Mouse (Mus musculus): ENCODE results near the gene Gimap5.
A peak's percentile ranks its signal among the peaks of the same experiment; 100 is the strongest.

The Gimap5 gene

DNA sequence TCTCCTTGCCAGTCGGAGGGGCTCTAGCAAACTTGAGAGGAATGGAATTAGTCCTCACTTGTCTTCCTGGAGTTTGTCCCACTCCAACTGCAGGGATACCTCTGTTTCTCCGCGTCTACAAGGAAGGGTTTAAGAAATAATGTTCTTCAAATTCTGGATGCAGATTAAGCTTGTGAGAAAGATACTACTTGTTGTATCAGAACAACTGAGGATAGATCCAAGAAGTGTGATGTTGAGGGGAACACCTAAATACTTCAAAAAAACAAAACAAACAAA, 6.3 kb upstream of the Gimap5 start:
- DNase-seq (ENCODE audit: low spot score in 2 of 2), result no peak

GRCm38 (mm10) chr6:48740501-48741169, 5.4 kb upstream of the Gimap5 start:
- DNase-seq (ENCODE audit: low spot score in 2 of 2), result no peak

DNA sequence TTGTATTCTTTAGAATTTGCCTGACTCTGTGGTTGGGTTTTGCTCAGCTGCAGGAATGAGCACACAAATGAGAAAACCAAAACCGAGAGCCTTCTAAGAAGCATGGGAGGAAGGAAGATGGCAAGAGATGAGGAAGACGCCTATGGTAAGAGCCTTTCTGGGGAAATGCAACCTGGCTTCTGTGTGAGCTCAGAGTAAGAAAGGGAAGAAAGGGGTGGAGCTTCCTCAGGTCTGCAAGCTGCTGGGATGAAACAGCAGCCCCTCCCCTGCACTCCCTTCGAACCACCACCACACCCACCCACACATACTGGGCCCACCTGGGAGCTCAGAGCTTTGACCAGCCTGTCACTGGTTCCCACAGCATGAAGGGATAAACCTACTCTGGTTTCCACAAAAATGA, 4.7 kb upstream of the Gimap5 start:
- DNase-seq (ENCODE audit: low spot score in 2 of 2), result no peak

GRCm38 (mm10) chr6:48741711-48742206, 4.2 kb upstream of the Gimap5 start:
- DNase-seq (ENCODE audit: low spot score in 2 of 2), result no peak

GRCm38 (mm10) chr6:48742422-48743351, 3.3 kb upstream of the Gimap5 start:
- DNase-seq (ENCODE audit: low spot score in 2 of 2), result peak in 1 of 2 experiments; percentile 25

- DNase-seq (ENCODE audit: low spot score in 2 of 2), result no peak
Measured at GRCm38 (mm10) chr6:48745490-48745889, 507 bp upstream of the Gimap5 start.

DNA sequence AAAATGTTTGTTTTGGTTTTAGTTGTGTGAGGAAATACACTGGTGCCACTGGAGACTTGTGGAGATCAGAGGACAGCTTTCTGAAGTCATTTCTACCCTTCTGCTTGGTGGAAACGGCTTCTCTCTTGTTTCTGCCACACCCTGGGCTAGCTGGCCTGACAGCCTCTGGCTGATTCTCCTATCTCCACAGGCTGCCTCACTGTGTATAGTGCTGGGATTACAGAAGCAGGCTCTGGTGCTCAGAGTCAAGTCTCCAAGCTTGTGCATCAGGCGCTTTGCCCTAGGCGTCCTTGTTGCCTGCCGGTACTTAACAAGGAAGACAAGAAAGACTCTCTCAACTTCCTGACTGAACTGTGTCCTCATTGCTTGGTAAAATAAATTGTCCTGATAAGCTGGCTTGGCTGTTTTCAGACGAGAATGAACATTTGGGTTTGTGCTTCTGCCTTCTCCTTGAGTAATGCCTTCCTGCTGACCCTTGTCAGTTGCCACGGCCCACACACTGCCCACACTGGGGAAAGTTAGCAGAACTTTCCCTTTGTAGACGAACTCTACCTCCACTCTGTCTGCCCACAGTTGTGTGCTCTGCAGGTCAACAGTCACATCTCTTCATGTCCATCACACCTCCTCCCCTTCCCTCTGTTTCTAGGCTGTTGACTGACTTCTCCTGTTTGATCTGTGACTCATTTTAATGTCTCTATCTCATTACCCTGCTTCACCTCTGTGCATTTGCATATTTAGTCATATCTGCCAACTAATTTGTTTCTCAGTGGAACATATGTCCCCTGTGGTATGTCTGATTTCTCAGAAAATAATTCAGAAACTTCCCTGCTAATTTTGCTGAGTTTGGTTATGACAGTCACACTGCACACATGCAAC, 1.3 kb downstream of the Gimap5 start:
- peak in 1 of 2 experiments; percentile 75 for DNase-seq (ENCODE audit: low spot score in 2 of 2)

- DNase-seq (ENCODE audit: low spot score in 2 of 2), result no peak
Measured at GRCm38 (mm10) chr6:48763567-48764270, 17.7 kb downstream of the Gimap5 start.

DNA sequence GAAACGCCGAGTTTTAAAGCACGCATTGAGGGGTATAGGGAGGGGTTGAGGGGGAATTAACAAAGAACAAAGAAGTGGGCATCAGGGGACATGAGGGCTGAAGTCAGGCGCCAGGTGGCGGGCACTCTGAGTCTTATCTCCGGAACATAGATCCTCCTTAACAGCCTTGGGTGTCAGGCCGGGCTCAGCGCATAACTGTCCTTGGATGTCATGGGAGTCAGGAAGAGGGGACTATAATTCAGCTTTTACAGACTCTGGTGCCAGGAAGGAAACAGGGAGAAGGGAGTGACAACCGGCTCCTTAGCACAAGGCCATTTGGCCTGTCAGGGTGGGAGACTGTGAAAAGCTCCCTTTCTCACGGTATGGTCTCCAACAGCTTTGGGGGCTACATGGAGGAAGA, 18.5 kb downstream of the Gimap5 start:
- no peak for DNase-seq (ENCODE audit: low spot score in 2 of 2)

DNA sequence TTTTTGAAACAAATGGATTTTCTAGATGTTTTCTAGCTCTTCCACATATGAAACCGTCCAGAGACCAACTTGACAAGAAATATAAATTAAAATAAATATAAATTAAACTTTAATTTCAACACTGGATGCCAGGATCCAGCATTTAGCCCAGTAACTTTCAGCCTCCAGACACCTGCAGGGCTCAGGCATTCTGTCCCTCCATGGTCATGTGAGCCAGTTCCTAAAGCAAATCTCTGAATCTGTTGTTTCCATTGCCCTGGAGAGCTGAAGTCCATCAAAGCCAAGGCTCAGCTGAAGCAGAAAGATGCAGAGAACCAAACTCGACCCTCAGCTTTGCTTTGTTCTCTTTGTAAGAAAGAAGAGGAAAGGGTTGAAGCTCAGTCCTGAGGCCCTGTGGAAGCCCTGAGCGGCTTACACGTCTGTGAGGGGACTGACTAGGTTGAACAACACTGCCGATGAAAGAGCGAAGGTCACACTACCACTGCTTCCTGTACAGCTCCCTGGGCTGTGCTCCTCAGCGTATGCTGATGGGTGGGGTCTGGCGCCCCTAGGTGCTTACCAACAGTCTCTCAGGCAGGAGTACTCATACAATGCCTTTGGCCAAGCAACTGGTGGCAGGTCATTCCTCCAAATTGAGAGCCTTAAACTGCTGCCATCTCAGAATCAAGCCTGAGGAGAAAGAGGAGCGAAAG, 22.3 kb downstream of the Gimap5 start:
- peak; percentile 57 to 58 for DNase-seq (ENCODE audit: low spot score in 2 of 2)

- no peak for DNase-seq (ENCODE audit: low spot score in 2 of 2)
Measured at GRCm38 (mm10) chr6:48768933-48769332, 22.9 kb downstream of the Gimap5 start.

GRCm38 (mm10) chr6:48770696-48771095, 24.7 kb downstream of the Gimap5 start, which contains the start of gene Gimap3:
Gimap3 (minus strand) TSS chr6:48770851.
- peak; percentile 45 to 51 for DNase-seq (ENCODE audit: low spot score in 2 of 2)

GRCm38 (mm10) chr6:48772030-48772429, 26.0 kb downstream of the Gimap5 start:
- peak; percentile 73 to 78 for DNase-seq (ENCODE audit: low spot score in 2 of 2)

GRCm38 (mm10) chr6:48784406-48784805, 38.4 kb downstream of the Gimap5 start:
- no peak for DNase-seq (ENCODE audit: low spot score in 2 of 2)

- no peak for DNase-seq (ENCODE audit: low spot score in 2 of 2)
Measured at GRCm38 (mm10) chr6:48785189-48785588, 39.2 kb downstream of the Gimap5 start.

- no peak for DNase-seq (ENCODE audit: low spot score in 2 of 2)
Measured at GRCm38 (mm10) chr6:48785601-48786000, 39.6 kb downstream of the Gimap5 start.

- no peak for DNase-seq (ENCODE audit: low spot score in 2 of 2)
Measured at GRCm38 (mm10) chr6:48787867-48788266, 41.9 kb downstream of the Gimap5 start.

DNA sequence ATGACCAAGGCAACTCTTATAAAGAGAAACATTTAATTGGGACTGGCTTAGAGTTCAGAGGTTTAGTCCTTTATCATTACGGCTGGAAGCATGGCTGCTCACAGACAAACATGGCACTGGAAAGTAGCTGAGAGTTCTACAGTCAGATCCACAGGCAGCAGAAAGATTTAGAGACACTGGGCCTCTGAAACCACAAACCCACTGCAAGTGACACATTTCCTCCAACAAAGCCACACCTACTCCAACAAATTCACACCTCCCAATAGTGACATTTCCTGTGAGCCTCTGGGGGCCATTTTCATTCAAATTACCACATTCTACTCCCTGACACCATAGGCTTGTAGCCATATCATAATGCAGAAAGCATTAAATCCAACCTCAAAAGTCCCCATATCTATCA, 55.9 kb downstream of the Gimap5 start:
- DNase-seq (ENCODE audit: low spot score in 2 of 2), result peak; percentile 70 to 87

DNA sequence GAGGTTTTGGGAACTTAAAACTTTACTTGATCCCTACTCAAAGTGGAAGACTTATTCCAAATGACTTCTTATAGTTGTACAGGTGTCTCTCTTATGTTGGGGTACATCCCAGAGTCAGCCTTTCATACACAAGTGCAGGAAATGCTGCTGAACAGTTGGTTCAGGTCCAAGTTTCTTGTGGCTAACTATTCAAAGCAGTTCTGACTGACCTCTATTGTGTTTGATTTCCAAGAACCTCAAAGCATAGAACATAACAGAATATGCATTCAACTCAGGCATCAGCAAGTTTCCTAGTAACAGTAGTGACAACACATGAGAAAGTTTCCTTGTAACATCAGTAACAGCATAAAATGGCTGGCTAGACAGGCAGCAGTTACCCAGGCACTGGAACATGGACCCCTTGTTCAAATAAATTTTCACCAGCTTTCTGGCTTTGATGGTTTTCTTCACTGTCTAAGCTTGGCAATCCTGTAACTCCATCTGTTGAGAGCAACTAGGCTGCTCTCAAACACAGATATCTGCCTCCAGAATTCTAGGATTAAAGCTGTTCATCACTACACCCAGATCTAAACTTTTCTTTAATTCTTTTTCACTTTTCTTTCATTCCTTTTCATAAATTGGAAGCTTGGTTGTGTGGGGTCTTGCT, 57.5 kb downstream of the Gimap5 start:
- peak in 1 of 2 experiments; percentile 27 for DNase-seq (ENCODE audit: low spot score in 2 of 2)
